Mouse (Mus musculus) heart, adult 2 months (tissue): Measurements from ENCODE around the gene Apaf1. TPM values are rescaled to one million over a fixed set of nuclear protein-coding genes. Genes with fewer than 3 reads are reported as not detected.

Experiments used
- DNase-seq, 2 experiments: peaks; one replicate each; pipeline ENCODE4 v3.0.0; 2021
- H3K27ac ChIP-seq: fragments of 200-600 bp; 2 replicates; pipeline ENCODE4 v1.8.1; 2022
- H3K27me3 ChIP-seq: fragments of 200-500 bp; 2 replicates; pipeline ENCODE4 v1.6.1; 2012; ENCODE audit warnings: mild to moderate bottlenecking, low read length, inconsistent platforms, mixed read lengths; ENCODE audit not compliant: control insufficient read depth, insufficient read depth
- H3K36me3 ChIP-seq: fragments of 200-500 bp; 2 replicates; pipeline ENCODE4 v1.6.1; 2012; ENCODE audit warnings: low read length, inconsistent platforms; ENCODE audit not compliant: control insufficient read depth, insufficient read depth
- H3K4me1 ChIP-seq: fragments of 200-500 bp; 2 replicates; pipeline ENCODE4 v1.6.1; 2011; ENCODE audit warnings: low read length; ENCODE audit not compliant: control insufficient read depth, insufficient read depth
- H3K4me3 ChIP-seq: fragments of 200-600 bp; 2 replicates; pipeline ENCODE4 v1.8.1; 2022
- H3K79me2 ChIP-seq: fragments of 200-500 bp; replicated peaks from 2 replicates; pipeline ENCODE4 v1.6.1; 2012; ENCODE audit warnings: mild to moderate bottlenecking, inconsistent platforms, low read length, moderate library complexity, mixed read lengths; ENCODE audit not compliant: control insufficient read depth, insufficient read depth
- H3K9ac ChIP-seq: fragments of 200-500 bp; 2 replicates; pipeline ENCODE4 v1.6.1; 2012; ENCODE audit warnings: low read depth, mild to moderate bottlenecking, control low read depth, inconsistent platforms, low read length, mixed read lengths
- CTCF ChIP-seq: fragments of 200-600 bp; IDR thresholded peaks from 2 replicates; pipeline ENCODE4 v1.8.1; 2022; ENCODE audit warnings: antibody characterized with exemption, mild to moderate bottlenecking, moderate library complexity
- EP300 ChIP-seq: fragments of 200-500 bp; IDR thresholded peaks from 2 replicates; pipeline ENCODE4 v1.6.1; 2011; ENCODE audit warnings: low read depth, low read length, control low read depth; ENCODE audit not compliant: insufficient read depth
- POLR2A ChIP-seq: fragments of 200-500 bp; IDR thresholded peaks from 2 replicates; pipeline ENCODE4 v1.6.1; 2011; ENCODE audit warnings: mild to moderate bottlenecking, low read depth, low read length, control low read depth; ENCODE audit not compliant: insufficient read depth
- WGBS: fragments of 180-500 bp; shearing (Covaris S2); methylation state at CpG from one replicate; pipeline ENCODE4 v1.1.7; 2018; 5-methylcytosine and 5-hydroxymethylcytosine counted together
- intact Hi-C: fragments of 180-260 bp; cut with DNase I; formaldehyde crosslinking; loops from one replicate; pipeline ENCODE4 v1.15.1; 2025
- polyA plus RNA-seq: library from polyadenylated mRNA; depleted of rRNA; stranded (reverse); fragments of >200 nt; gene quantifications from 2 replicates; pipeline ENCODE4 v1.2.3, GENCODE M21; 2012
- total RNA-seq, 2 experiments: library from RNA; stranded (reverse); gene quantifications; 2 replicates each; pipeline ENCODE4 v1.2.3; 2021

Apaf1 gene
- total and polyA plus RNA-seq, 3 experiments, result 3.9 to 5.6 (median 5.2) TPM

DNA sequence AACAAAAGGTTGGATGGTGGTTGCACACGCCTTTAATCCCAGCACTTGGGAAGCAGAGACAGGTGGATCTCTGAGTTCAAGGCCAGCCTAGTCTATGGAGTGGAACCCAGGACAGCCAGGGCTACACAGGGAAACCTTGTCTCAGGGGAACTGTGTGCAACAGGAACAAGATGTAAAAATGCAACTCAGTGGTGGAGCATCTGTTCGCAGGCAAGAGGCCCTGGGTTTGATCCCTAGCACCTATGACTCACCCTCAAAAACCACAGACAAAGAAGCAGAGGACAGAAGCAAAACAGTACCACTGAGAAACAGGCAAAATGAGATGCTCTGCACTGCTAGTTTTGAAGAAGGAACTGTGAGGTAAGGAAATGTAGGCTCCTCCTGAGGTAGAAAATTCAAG, 5.9 kb downstream of the Apaf1 start:
- DNase-seq, result no peak
- Histone ChIP-seq H3K36me3 (no peaks in the 10 kb centered on the region; the same call in 1 of the 2 replicates), H3K9ac (no peak overlapping the region), H3K79me2 (no peaks in the 10 kb centered on the region; the same call in 1 of the 2 replicates), H3K27ac (no peak overlapping the region), H3K27me3 (no peaks in the 10 kb centered on the region), H3K4me3 (no peak overlapping the region), H3K4me1 (peaks cover 1% of the 10 kb centered on the region; the same call in 1 of the 2 replicates)
- 82% methylated on average over 2 of the region's 2 CpGs for WGBS
- intact Hi-C loops, result no loop called here
- TF ChIP-seq POLR2A (no peak), CTCF (no peak), EP300 (no peak)

DNA sequence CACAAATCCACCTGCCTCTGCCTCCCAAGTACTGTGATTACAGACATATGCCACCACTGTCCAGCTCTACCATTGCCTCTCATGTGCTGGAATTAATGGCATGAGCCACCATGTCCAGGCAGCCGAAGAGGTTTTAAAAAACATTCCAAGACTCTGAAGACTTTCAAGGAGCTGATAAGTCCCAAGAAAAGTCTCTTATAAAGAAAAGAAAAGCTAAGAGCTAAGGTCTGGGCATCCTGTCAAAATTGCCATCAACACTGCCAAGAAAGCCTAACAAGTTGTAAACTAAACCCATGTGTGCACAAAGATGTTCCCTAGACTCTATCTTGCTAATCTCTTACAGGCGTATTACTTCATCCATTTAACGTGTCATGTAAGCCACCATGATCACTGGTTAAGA, 9.2 kb downstream of the Apaf1 start:
- no peaks in the 10 kb centered on the region; the same call in 1 of the 2 replicates for H3K36me3 ChIP-seq
- no peaks in the 10 kb centered on the region; the same call in 1 of the 2 replicates for H3K79me2 ChIP-seq
- 77% methylated on average over 3 of the region's 3 CpGs for WGBS
- no peak for DNase-seq
- no peak overlapping the region for H3K27ac ChIP-seq
- H3K27me3 ChIP-seq, result no peaks in the 10 kb centered on the region
- H3K9ac ChIP-seq, result no peak overlapping the region
- TF ChIP-seq POLR2A, result no peak
- TF ChIP-seq EP300, result no peak
- TF ChIP-seq CTCF, result no peak
- no peak overlapping the region for H3K4me3 ChIP-seq
- H3K4me1 ChIP-seq, result peaks cover 1% of the 10 kb centered on the region; the same call in 1 of the 2 replicates
- intact Hi-C loops, result loop anchor here (5.0 kb wide), 1 partner anchor 69 kb away; no protein-coding TSS in a partner anchor

DNA sequence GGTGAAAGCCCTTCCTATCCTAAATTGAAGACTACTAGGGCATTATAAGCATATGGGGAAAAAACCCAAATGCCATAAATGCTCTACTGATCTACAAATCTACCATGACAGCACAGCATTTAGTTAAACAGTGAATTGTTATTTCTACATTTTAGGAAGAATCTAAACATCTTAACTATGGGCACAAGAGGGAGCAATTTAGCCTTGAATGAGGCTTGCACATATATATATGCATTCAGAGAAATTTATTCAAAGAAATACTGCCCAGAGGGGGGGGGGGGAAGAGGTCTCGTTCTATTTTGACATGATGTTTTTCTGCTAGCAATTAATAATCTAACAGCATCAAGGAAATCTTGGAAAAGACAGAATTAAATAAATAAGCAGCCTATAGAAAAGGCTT, 10.8 kb downstream of the Apaf1 start:
- Histone ChIP-seq H3K79me2 (no peaks in the 10 kb centered on the region; the same call in 1 of the 2 replicates), H3K4me1 (peaks cover 1% of the 10 kb centered on the region; the same call in 1 of the 2 replicates), H3K9ac (no peak overlapping the region), H3K36me3 (no peaks in the 10 kb centered on the region; the same call in 1 of the 2 replicates), H3K4me3 (no peak overlapping the region), H3K27me3 (no peaks in the 10 kb centered on the region), H3K27ac (no peak overlapping the region)
- WGBS, result 56% methylated on average over 1 of the region's 1 CpGs
- no peak for DNase-seq
- intact Hi-C loops, result loop anchor here (5.0 kb wide), 1 partner anchor 71 kb away; no protein-coding TSS in a partner anchor
- TF ChIP-seq CTCF (peak; percentile 53), POLR2A (no peak)

DNA sequence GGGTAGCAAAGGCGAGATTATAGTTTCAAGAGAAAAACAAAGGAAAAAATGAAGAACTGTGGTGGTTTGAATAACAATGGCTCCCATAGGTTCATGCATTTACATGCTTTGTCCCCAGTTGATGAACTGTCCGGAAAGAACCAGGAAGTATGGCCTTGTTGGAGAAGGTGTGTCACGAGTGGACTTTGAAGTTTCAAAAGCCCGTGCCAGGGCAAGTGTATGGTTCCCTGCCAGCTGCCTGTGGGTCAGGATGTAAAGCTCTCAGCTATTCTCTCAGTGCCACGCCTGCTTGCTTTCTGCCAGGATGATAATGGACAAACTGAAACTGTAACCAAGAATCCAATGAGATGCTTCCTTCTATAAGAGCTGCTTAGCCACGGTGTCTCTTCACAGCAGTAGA, 20.2 kb downstream of the Apaf1 start:
- WGBS, result 81% methylated on average over 6 of the region's 6 CpGs
- Histone ChIP-seq H3K27me3 (no peaks in the 10 kb centered on the region), H3K4me1 (peaks cover 6% of the 10 kb centered on the region), H3K9ac (no peak overlapping the region), H3K79me2 (no peaks in the 10 kb centered on the region), H3K4me3 (no peak overlapping the region), H3K36me3 (no peaks in the 10 kb centered on the region), H3K27ac (no peak overlapping the region)
- no peak for TF ChIP-seq CTCF
- no peak for DNase-seq
- intact Hi-C loops, result loop anchor here (5.0 kb wide), 1 partner anchor 180 kb away; no protein-coding TSS in a partner anchor

- H3K4me1 ChIP-seq, result peaks cover 6% of the 10 kb centered on the region
- WGBS, result 43% methylated on average over 5 of the region's 5 CpGs
- TF ChIP-seq CTCF, result peak; percentile 70
- TF ChIP-seq EP300, result no peak
- DNase-seq, result no peak
- no peak overlapping the region for H3K27ac ChIP-seq
- no peak overlapping the region for H3K9ac ChIP-seq
- H3K36me3 ChIP-seq, result no peaks in the 10 kb centered on the region
- H3K4me3 ChIP-seq, result no peak overlapping the region
- H3K27me3 ChIP-seq, result no peaks in the 10 kb centered on the region
- H3K79me2 ChIP-seq, result no peaks in the 10 kb centered on the region
- intact Hi-C loops, result loop anchor here (5.0 kb wide), 1 partner anchor 182 kb away; no protein-coding TSS in a partner anchor
Measured at GRCm38 (mm10) chr10:91060742-91061141, 21.8 kb downstream of the Apaf1 start.

- TF ChIP-seq POLR2A (no peak), CTCF (no peak), EP300 (no peak)
- no peaks in the 10 kb centered on the region for H3K27me3 ChIP-seq
- no peak overlapping the region for H3K4me3 ChIP-seq
- no peak overlapping the region for H3K27ac ChIP-seq
- DNase-seq, result no peak
- H3K9ac ChIP-seq, result no peak overlapping the region
- intact Hi-C loops, result no loop called here
- H3K4me1 ChIP-seq, result no peaks in the 10 kb centered on the region
- peaks cover 2% of the 10 kb centered on the region; the same call in 1 of the 2 replicates for H3K36me3 ChIP-seq
- no peaks in the 10 kb centered on the region for H3K79me2 ChIP-seq
Measured at GRCm38 (mm10) chr10:91052734-91053133, 29.8 kb downstream of the Apaf1 start.
